Mouse (Mus musculus) hindbrain, postnatal 0 days (tissue): ENCODE measurements around the gene Slc25a51. TPM values are rescaled to one million over a fixed set of nuclear protein-coding genes. Genes with fewer than 3 reads are reported as not detected.

ENCODE experiments used
- ATAC-seq: fragments of 200-750 bp; cut with Nextera tagmentation; 2 replicates; pipeline ENCODE4 v1.8.0; 2017; ENCODE audit warnings: mild to moderate bottlenecking, moderate TSS enrichment, moderate library complexity
- DNase-seq: peaks from one replicate; pipeline ENCODE4 v3.0.0-alpha.2; 2015; ENCODE audit warnings: low spot score
- H3K27ac ChIP-seq: fragments of 300-500 bp; sonication (generic); 2 replicates; pipeline ENCODE4 v1.5.1; 2014; ENCODE audit warnings: mild to moderate bottlenecking
- H3K27me3 ChIP-seq: fragments of 300-500 bp; sonication (generic); 2 replicates; pipeline ENCODE4 v1.6.1; 2014; ENCODE audit warnings: low read length, mixed read lengths; ENCODE audit not compliant: insufficient read depth
- H3K36me3 ChIP-seq: fragments of 300-500 bp; sonication (generic); 2 replicates; pipeline ENCODE4 v1.6.1; 2014; ENCODE audit warnings: low read length, mixed read lengths; ENCODE audit not compliant: insufficient read depth
- H3K4me1 ChIP-seq: fragments of 300-500 bp; sonication (generic); 2 replicates; pipeline ENCODE4 v1.6.1; 2014; ENCODE audit warnings: antibody characterized with exemption, low read length, mixed read lengths; ENCODE audit not compliant: insufficient read depth
- H3K4me2 ChIP-seq: fragments of 300-500 bp; sonication (generic); 2 replicates; pipeline ENCODE4 v1.6.1; 2014; ENCODE audit warnings: low read depth, mild to moderate bottlenecking, low read length, moderate library complexity, mixed read lengths
- H3K4me3 ChIP-seq: fragments of 300-500 bp; sonication (generic); 2 replicates; pipeline ENCODE4 v1.5.1; 2014; ENCODE audit warnings: low read length
- H3K9ac ChIP-seq: fragments of 300-500 bp; sonication (generic); replicated peaks from 2 replicates; pipeline ENCODE4 v1.6.1; 2014; ENCODE audit warnings: mild to moderate bottlenecking, low read length, moderate library complexity, mixed read lengths
- H3K9me3 ChIP-seq: fragments of 300-500 bp; sonication (generic); 2 replicates; pipeline ENCODE4 v1.6.1; 2016; ENCODE audit warnings: low read length, mixed read lengths
- CTCF ChIP-seq: IDR thresholded peaks from 2 replicates; pipeline ENCODE4 v1.5.1; 2016; ENCODE audit warnings: antibody characterized with exemption, control low read depth, low read depth
- WGBS: fragments of 180-500 bp; shearing (Covaris S2); extraction: QIAGEN DNeasy Blood & Tissue Kit; methylation state at CpG from one replicate; pipeline ENCODE4 v1.1.7; 2014; 5-methylcytosine and 5-hydroxymethylcytosine counted together
- polyA plus RNA-seq: library from polyadenylated mRNA; unstranded; fragments of >200 nt; fragmentation: Nextera tagmentation; extraction: Ambion mirVana; gene quantifications from 2 replicates; pipeline ENCODE4 v1.2.1, GENCODE M21; 2015
- total RNA-seq: library from RNA; depleted of rRNA; stranded (reverse); fragments of >200 nt; gene quantifications from 2 replicates; pipeline ENCODE4 v1.2.3, GENCODE M21; 2014

The Slc25a51 gene
- total and polyA plus RNA-seq, 2 experiments from 2014 or later, result 64.3 to 142 TPM

DNA sequence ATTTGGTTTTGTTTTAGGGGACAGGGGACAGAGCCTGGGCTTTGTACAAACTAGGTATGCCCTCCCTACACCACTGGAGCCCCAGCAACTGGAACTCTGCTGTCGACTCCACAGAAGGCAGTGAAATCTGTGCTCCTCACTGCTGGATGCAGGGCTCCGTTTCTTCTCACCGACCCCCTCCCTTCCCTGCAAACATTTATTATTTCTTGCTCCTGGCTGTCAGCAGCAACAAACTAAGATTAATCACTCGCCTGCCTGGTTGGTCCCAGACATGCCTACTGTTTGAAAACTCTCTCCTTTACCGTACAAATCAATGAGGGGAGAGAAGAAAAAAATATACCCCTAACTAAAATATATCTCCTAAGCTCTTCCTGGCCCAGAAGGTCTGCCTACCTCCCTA lies 30.7 kb upstream of the Slc25a51 start:
- H3K4me1 ChIP-seq, result peaks cover 15% of the 10 kb centered on the region
- no peak for TF ChIP-seq CTCF
- ATAC-seq, result no peak
- H3K27ac ChIP-seq, result no peak overlapping the region
- peak; percentile 47 for DNase-seq
- no peaks in the 10 kb centered on the region for H3K27me3 ChIP-seq
- H3K9me3 ChIP-seq, result no peaks in the 10 kb centered on the region
- H3K4me2 ChIP-seq, result no peak overlapping the region
- 36% methylated on average over 5 of the region's 5 CpGs for WGBS
- H3K4me3 ChIP-seq, result no peak overlapping the region
- no peak overlapping the region for H3K9ac ChIP-seq
- H3K36me3 ChIP-seq, result no peaks in the 10 kb centered on the region

DNA sequence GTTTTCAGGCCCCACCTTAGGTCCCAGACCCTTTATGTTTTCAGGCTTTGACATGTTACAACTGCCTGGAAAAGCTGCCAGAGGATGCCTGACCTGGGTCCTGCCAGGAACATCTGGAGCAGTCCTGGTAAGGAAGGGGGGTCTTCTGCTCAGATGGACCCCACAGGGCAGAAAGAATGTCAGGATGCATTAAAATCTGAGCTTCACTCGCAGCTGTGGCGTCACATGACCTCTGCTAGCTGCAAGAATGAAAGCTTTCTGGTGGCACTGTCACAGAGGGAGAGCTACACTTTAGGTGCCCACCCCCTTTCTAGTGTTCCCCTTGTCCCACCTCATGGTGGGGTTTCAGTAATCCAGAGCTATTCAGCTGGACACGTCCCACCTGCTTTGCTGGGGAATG lies 28.4 kb upstream of the Slc25a51 start:
- DNase-seq (no peak), ATAC-seq (0 out of 2 replicates have a peak, but pooled peaks have one; percentile 16)
- Histone ChIP-seq H3K9me3 (no peaks in the 10 kb centered on the region), H3K9ac (0 out of 2 replicates have a peak overlapping the region, but pooled peaks have one; percentile 17), H3K27me3 (no peaks in the 10 kb centered on the region), H3K4me1 (peaks cover 15% of the 10 kb centered on the region), H3K27ac (no peak overlapping the region), H3K4me3 (no peak overlapping the region), H3K36me3 (no peaks in the 10 kb centered on the region), H3K4me2 (no peak overlapping the region)
- 48% methylated on average over 3 of the region's 3 CpGs for WGBS
- TF ChIP-seq CTCF, result no peak

DNA sequence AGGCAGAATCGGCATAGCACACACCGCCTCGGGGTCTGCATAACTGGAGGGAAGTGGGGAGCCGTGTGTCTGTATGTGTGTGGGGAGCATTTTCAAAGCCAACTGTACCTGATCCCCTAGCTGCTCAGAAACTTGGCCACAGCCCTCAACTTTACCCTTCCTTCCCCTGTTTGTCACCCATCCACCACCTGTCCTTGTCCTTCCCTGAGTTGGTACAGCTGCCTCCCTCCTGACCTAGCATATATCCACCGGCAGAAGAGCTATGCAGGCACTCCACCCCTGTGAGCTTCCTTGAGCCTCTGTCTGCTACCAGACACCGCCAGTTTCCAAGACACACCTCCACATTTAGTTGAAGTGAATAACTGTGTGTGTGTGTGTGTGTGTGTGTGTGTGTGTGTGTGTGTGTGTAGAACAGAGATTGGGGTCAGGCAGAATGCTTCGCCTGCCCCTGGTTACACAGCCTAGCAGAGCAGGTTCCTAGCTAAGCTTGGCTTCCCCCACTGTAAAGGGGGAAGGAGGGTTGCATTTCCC lies 27.9 kb upstream of the Slc25a51 start:
- no peak for TF ChIP-seq CTCF
- no peak overlapping the region for H3K27ac ChIP-seq
- ATAC-seq (0 out of 2 replicates have a peak, but pooled peaks have one; percentile 1), DNase-seq (no peak)
- WGBS, result 64% methylated on average over 7 of the region's 7 CpGs
- no peak overlapping the region for H3K4me2 ChIP-seq
- H3K27me3 ChIP-seq, result no peaks in the 10 kb centered on the region
- 0 out of 2 replicates have a peak overlapping the region, but pooled peaks have one; percentile 17 for H3K9ac ChIP-seq
- peaks cover 15% of the 10 kb centered on the region for H3K4me1 ChIP-seq
- H3K36me3 ChIP-seq, result no peaks in the 10 kb centered on the region
- H3K4me3 ChIP-seq, result no peak overlapping the region
- no peaks in the 10 kb centered on the region for H3K9me3 ChIP-seq

DNA sequence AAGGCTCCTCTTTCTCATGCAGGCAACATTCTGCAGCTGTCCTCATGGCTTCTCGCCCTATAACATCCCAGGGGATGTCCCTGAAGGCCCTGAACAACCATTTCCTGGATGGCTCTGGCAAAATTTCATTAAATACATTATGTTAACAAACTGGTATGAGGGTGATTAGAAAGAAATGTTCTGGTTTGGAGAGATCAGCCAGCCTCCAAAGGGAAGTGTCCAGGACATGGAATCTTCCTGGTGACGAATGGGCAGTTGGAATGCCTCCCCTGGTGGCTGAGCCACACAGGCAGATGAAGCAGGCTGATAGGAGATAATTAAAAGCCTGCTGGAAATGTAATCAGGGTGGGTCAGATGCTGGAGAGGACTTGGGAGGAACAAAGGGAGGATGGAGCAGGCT lies 27.3 kb upstream of the Slc25a51 start:
- WGBS, result 44% methylated on average over 2 of the region's 2 CpGs
- H3K27ac ChIP-seq, result no peak overlapping the region
- H3K9me3 ChIP-seq, result no peaks in the 10 kb centered on the region
- peak; percentile 46 for TF ChIP-seq CTCF
- H3K36me3 ChIP-seq, result no peaks in the 10 kb centered on the region
- no peaks in the 10 kb centered on the region for H3K27me3 ChIP-seq
- DNase-seq (no peak), ATAC-seq (no peak)
- H3K4me2 ChIP-seq, result no peak overlapping the region
- H3K4me3 ChIP-seq, result no peak overlapping the region
- peaks cover 15% of the 10 kb centered on the region for H3K4me1 ChIP-seq
- H3K9ac ChIP-seq, result no peak overlapping the region

DNA sequence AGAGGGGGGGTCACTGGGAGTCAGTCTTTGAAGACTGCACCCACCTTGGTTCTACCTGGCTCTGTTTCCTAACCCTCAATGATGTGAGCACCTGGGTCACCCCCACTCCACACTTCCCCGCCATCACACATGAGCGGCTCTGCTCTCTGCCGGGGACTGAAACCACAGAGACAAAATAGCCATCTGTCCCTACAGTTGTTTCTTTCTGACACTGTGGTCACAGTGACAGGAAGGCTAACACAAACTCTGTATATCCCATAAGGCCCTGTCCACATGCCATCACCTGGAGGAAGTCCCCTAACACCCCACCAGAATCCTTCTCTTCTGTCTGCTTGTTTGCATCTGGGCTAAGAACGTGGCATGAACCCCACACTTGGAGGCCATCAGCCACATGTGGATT lies 26.1 kb upstream of the Slc25a51 start:
- Histone ChIP-seq H3K4me2 (no peak overlapping the region), H3K27me3 (no peaks in the 10 kb centered on the region), H3K4me3 (no peak overlapping the region), H3K36me3 (no peaks in the 10 kb centered on the region), H3K9me3 (no peaks in the 10 kb centered on the region), H3K4me1 (peaks cover 15% of the 10 kb centered on the region), H3K27ac (no peak overlapping the region), H3K9ac (no peak overlapping the region)
- DNase-seq (no peak), ATAC-seq (no peak)
- whole genome bisulfite sequencing, result 65% methylated on average over 4 of the region's 4 CpGs
- no peak for TF ChIP-seq CTCF

DNA sequence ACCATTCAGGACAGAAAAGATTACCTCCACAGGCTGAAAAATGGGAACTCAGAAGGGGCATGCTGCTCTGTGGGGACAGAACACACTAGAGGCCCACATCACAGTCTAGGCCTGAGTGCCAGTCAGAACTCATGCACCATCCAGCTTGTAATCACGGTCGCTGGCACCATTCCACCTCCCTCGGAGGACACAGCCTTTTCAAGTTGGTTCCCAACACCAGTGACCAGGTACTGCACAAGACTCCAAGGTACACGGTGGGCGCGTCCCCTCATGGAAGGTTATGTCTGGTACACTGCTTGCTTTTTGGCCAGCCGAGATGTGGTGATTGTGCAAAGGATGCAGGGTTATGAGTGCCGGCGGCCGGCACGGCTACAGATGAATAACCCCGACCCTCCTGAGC lies 25.5 kb upstream of the Slc25a51 start:
- Histone ChIP-seq H3K4me1 (peaks cover 18% of the 10 kb centered on the region), H3K27ac (no peak overlapping the region), H3K9ac (no peak overlapping the region), H3K36me3 (no peaks in the 10 kb centered on the region), H3K9me3 (no peaks in the 10 kb centered on the region), H3K27me3 (no peaks in the 10 kb centered on the region), H3K4me2 (no peak overlapping the region), H3K4me3 (no peak overlapping the region)
- DNase-seq (no peak), ATAC-seq (no peak)
- no peak for TF ChIP-seq CTCF
- 69% methylated on average over 12 of the region's 12 CpGs for WGBS

DNA sequence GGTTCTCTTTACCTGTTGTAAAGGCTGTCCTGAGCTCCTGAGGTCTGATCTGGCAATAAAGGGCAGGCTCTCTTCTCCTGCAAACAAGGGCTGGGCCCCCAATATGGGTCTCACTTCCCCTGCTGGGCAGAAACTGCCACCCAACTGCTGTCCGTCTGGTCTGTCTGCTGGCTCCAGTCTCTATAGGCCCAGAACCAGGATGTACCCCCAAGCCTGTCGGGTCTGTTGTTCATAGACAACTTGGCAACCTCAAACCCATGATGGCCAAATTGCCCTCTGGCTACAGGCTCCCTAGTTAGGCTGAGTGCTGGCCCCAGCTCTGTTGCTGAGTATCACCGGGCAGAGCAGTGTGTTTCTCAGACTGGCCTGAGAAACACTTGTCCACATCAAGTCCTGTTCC lies 23.2 kb upstream of the Slc25a51 start:
- Histone ChIP-seq H3K27ac (no peak overlapping the region), H3K4me3 (no peak overlapping the region), H3K27me3 (0 out of 2 replicates have a peak, but pooled peaks cover 3% of the 10 kb centered on the region), H3K4me1 (peaks cover 18% of the 10 kb centered on the region), H3K9me3 (no peaks in the 10 kb centered on the region), H3K36me3 (no peaks in the 10 kb centered on the region), H3K9ac (no peak overlapping the region), H3K4me2 (no peak overlapping the region)
- WGBS, result 68% methylated on average over 3 of the region's 3 CpGs
- DNase-seq (no peak), ATAC-seq (no peak)
- TF ChIP-seq CTCF, result no peak
